Mouse (Mus musculus) testis, adult 2 months (tissue): ENCODE measurements around the gene Raver2. TPM values are rescaled to one million over a fixed set of nuclear protein-coding genes. Genes with fewer than 3 reads are reported as not detected.
"Not testable (repeated sequence)": the region's sequence is repeated elsewhere in the genome, so short reads cannot be mapped to it uniquely, and the experiment has no call there.

Experiments used
- H3K27ac ChIP-seq: fragments of 200-500 bp; 2 replicates; pipeline ENCODE4 v1.5.1; 2012; ENCODE audit warnings: low read depth, low read length; ENCODE audit not compliant: control insufficient read depth, insufficient read depth
- H3K27me3 ChIP-seq: fragments of 200-500 bp; 2 replicates; pipeline ENCODE4 v1.6.1; 2012; ENCODE audit warnings: mild to moderate bottlenecking, low read length, moderate library complexity; ENCODE audit not compliant: control insufficient read depth, insufficient read depth
- H3K36me3 ChIP-seq: fragments of 200-500 bp; 2 replicates; pipeline ENCODE4 v1.6.1; 2012; ENCODE audit warnings: mild to moderate bottlenecking, low read length; ENCODE audit not compliant: control insufficient read depth, insufficient read depth
- H3K4me1 ChIP-seq: fragments of 200-500 bp; 2 replicates; pipeline ENCODE4 v1.6.1; 2012; ENCODE audit warnings: low read length; ENCODE audit not compliant: control insufficient read depth, insufficient read depth
- H3K4me3 ChIP-seq: fragments of 200-500 bp; 2 replicates; pipeline ENCODE4 v1.5.1; 2012; ENCODE audit warnings: low read depth, mild to moderate bottlenecking, low read length, moderate library complexity, mixed read lengths; ENCODE audit not compliant: control insufficient read depth
- CTCF ChIP-seq: fragments of 200-500 bp; IDR thresholded peaks from 2 replicates; pipeline ENCODE4 v1.5.1; 2012; ENCODE audit warnings: low read depth, mild to moderate bottlenecking, inconsistent platforms, low read length, moderate library complexity; ENCODE audit not compliant: control insufficient read depth, insufficient read depth, insufficient replicate concordance
- POLR2A ChIP-seq: fragments of 200-500 bp; IDR thresholded peaks from 2 replicates; pipeline ENCODE4 v1.6.1; 2012; ENCODE audit warnings: low read depth, mild to moderate bottlenecking, inconsistent platforms, low read length, moderate library complexity; ENCODE audit not compliant: control insufficient read depth
- polyA plus RNA-seq: library from polyadenylated mRNA; depleted of rRNA; stranded (reverse); fragments of >200 nt; gene quantifications from 2 replicates; pipeline ENCODE4 v1.2.3, GENCODE M21; 2012

The Raver2 gene
- polyA plus RNA-seq, 1 experiment = 1.7 TPM

DNA sequence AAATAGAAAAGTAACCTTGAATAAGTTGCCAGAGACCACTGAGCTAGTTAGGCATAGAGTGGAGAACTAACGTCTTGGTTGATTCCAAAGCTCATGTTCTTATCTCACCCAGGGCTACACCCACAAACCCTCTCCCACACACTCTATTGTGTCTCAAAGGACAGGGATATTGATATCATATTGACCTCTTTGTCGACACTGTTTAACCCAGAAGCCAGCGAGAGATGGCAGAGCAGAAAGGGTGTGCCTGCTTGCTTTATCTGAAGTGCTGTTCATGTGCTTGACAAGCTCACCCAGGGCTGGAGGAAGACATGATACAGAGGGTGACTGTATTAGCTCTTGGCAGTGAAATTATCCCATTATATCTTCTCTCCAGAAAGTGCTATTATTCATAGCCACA, 11.2 kb downstream of the Raver2 start:
- Histone ChIP-seq H3K4me3 (no peak overlapping the region), H3K27ac (no peak overlapping the region), H3K36me3 (no peaks in the 10 kb centered on the region), H3K27me3 (no peaks in the 10 kb centered on the region), H3K4me1 (no peaks in the 10 kb centered on the region)
- TF ChIP-seq CTCF = no peak
- TF ChIP-seq POLR2A = no peak

- TF ChIP-seq CTCF = no peak
- no peak for TF ChIP-seq POLR2A
- Histone ChIP-seq H3K27me3 (no peaks in the 10 kb centered on the region), H3K27ac (no peak overlapping the region), H3K36me3 (no peaks in the 10 kb centered on the region), H3K4me1 (no peaks in the 10 kb centered on the region), H3K4me3 (no peak overlapping the region)
These were observed 13.5 kb downstream of the Raver2 start for GRCm38 (mm10) chr4:101082176-101082888.

- Histone ChIP-seq H3K36me3 (no peaks in the 10 kb centered on the region), H3K4me3 (no peak overlapping the region), H3K27me3 (no peaks in the 10 kb centered on the region), H3K27ac (no peak overlapping the region), H3K4me1 (no peaks in the 10 kb centered on the region)
- TF ChIP-seq POLR2A = no peak
- no peak for TF ChIP-seq CTCF
These were observed 16.1 kb downstream of the Raver2 start for GRCm38 (mm10) chr4:101084863-101085262.

GRCm38 (mm10) chr4:101086040-101086439, 17.3 kb downstream of the Raver2 start:
- no peaks in the 10 kb centered on the region for H3K36me3 ChIP-seq
- H3K4me1 ChIP-seq = no peaks in the 10 kb centered on the region
- no peak overlapping the region for H3K4me3 ChIP-seq
- TF ChIP-seq POLR2A (no peak), CTCF (no peak)
- no peak overlapping the region for H3K27ac ChIP-seq
- no peaks in the 10 kb centered on the region for H3K27me3 ChIP-seq

DNA sequence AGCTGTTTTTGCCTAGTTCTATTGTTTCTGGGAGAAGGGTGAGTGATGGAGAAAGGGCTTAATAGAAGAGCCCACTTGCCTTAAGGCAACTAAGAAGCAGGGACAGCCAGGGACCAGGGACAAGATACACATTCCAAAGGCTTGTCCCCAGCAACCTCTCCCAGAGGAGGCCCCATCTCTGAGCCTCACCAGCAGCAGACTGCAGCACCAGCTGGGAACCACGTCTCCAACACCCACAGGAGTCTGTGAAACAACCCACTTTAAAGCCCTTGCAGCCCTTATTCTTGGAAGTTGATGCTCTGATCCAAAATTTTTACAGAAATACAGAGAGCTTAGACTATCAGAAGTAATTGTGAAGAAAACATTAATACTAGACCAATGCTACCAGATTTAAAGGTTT, 18.9 kb downstream of the Raver2 start:
- no peaks in the 10 kb centered on the region for H3K36me3 ChIP-seq
- TF ChIP-seq CTCF (no peak), POLR2A (no peak)
- H3K27me3 ChIP-seq = no peaks in the 10 kb centered on the region
- H3K27ac ChIP-seq = no peak overlapping the region
- no peaks in the 10 kb centered on the region for H3K4me1 ChIP-seq
- no peak overlapping the region for H3K4me3 ChIP-seq

DNA sequence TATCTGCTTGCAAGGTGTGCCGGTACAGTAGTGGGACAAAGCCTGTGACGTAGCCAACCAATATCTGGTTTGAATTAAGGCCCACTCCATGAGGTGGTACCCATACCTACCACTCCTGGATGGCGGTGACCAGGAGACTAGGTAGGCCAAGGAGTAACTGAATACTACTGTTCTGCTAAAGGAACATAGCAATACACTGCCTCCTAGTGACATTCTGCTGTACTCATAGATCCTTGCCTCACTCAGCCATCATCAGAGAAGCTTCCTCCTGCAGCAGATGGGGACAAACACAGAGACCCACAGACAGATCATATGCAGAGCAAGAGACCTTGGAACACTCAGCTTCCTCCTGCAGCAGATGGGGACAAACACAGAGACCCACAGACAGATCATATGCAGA, 21.8 kb downstream of the Raver2 start:
- H3K4me3 ChIP-seq, H3K27ac ChIP-seq, H3K36me3 ChIP-seq, H3K27me3 ChIP-seq, H3K4me1 ChIP-seq: not testable (repeated sequence)

DNA sequence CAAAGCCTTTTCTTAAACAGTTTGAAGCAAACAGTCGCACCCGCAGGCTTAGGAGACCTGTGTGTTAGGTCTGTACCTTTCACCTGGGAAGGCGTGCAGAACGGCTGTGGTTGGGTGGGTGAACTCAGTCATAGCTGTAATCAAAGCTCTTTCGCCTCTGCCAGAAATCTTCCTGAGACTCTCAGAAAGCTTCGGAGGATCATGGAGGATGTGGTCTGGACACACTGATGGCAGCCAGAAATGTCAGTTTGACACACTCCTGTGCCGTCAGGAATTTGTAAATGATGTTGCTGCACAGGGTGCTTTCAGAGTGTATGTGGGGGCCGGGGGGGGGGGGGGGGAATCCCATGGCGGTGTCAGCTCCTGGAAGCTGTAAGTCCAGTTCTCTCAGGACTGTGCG, 24.5 kb downstream of the Raver2 start:
- H3K36me3 ChIP-seq = no peaks in the 10 kb centered on the region

DNA sequence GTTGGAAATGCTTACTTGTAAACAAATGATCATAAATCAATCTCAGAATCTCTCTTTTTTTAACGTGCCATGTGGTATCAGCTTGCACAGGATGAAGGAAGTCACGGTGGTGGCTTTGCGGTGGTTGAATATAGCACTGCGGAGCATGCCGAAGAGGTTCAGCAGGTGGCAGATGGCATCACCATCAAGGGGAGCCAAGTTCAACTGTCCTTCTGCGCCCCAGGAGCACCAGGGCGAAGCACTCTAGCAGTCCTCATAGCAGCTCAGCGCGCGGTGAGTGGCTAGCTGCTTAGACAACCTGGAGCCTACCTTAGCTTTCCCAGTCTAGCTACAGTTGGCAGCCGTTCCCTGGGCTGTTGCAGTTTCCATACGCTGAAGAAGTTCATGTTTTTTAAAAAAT, 38.3 kb downstream of the Raver2 start:
- no peaks in the 10 kb centered on the region for H3K4me1 ChIP-seq
- no peak overlapping the region for H3K27ac ChIP-seq
- H3K36me3 ChIP-seq = no peaks in the 10 kb centered on the region
- H3K27me3 ChIP-seq = no peaks in the 10 kb centered on the region
- TF ChIP-seq POLR2A (no peak), CTCF (no peak)
- no peak overlapping the region for H3K4me3 ChIP-seq

More for the DNA sequence above, 24.5 kb downstream of the Raver2 start:
- no peaks in the 10 kb centered on the region for H3K27me3 ChIP-seq
- no peak overlapping the region for H3K27ac ChIP-seq
- H3K4me3 ChIP-seq = no peak overlapping the region
- H3K4me1 ChIP-seq = no peaks in the 10 kb centered on the region
- TF ChIP-seq POLR2A (no peak), CTCF (no peak)
